Mouse (Mus musculus) frontal cortex, postnatal 14 days (tissue): ENCODE results near the gene Slc22a5.
"Not testable (repeated sequence)": the region's sequence is repeated elsewhere in the genome, so short reads cannot be mapped to it uniquely, and the experiment has no call there.

Experiments
- DNase-seq, 2 experiments: peaks; one replicate each; pipeline ENCODE4 v3.0.0; 2022; ENCODE audit warnings: low spot score in 2 of 2

Gene Slc22a5

GRCm38 (mm10) chr11:53891505-53892451, at the start of gene Slc22a5:
Gene Slc22a5, minus strand, starts transcription at chr11:53891660.
- DNase-seq, result peak; percentile 98

DNA sequence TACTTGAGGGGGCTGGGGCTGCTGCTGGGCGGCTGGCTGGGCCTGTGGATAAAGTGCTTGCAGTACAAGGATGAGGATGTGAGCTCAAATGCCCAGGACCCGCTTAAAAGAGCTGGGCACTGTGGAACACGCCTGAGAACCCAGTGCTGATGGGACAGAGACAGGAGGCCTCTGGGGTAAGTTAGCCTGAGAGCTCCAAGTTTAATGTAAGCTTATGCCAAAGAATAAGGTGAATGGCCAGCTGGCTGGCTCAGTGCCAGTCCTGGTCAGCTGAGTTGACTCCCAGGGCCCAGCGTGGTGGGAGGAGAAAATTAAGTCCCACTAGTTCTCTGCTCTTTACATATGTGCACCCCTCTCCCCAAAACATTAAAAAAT, 40.5 kb upstream of the Slc22a5 start:
- not testable (repeated sequence) for DNase-seq

GRCm38 (mm10) chr11:53931091-53931943, 39.9 kb upstream of the Slc22a5 start:
- peak; percentile 19 to 37 for DNase-seq

- no peak for DNase-seq
These were observed 38.3 kb upstream of the Slc22a5 start for GRCm38 (mm10) chr11:53929741-53930140.

- DNase-seq, result no peak
These were observed 37.1 kb upstream of the Slc22a5 start for GRCm38 (mm10) chr11:53928585-53928984.

DNA sequence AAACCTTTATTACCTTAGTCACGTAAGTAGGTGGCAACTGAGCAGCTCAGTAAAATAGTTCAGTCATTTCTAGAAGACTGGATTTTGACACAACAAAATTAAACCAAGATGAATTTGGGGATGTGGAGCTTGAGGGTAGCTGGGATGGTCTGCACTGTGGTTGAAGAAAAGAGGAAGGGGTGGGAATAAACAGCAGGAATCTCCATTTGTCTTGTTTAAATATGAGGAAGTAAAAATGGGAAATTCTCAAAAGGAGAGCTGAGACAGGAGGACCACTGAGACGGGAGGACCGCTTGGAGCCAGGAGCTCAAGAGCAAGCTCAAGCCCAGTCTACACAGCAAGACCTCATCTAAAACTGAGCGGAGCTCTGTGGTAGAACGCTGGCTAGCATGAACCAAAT, 34.8 kb upstream of the Slc22a5 start:
- no peak for DNase-seq

DNA sequence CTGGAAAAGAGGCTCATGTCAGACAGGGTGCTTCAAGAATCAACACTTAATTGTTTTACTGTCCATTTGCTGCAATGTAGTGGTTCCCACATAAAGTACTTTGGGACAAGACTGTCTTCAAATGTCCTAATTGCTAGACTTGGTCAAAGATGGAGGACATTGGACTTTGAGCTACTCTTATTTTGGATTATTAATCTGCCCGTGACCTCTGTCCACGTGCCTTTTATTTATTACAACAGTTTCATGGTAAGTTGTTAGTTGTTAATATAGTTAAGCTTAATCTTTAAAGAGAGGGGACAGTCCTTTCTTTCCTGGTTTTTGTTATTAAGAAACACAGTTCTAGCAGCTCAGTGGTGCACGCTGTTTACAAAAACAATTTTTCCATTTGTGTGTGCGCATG, 27.4 kb upstream of the Slc22a5 start:
- DNase-seq, result no peak

DNA sequence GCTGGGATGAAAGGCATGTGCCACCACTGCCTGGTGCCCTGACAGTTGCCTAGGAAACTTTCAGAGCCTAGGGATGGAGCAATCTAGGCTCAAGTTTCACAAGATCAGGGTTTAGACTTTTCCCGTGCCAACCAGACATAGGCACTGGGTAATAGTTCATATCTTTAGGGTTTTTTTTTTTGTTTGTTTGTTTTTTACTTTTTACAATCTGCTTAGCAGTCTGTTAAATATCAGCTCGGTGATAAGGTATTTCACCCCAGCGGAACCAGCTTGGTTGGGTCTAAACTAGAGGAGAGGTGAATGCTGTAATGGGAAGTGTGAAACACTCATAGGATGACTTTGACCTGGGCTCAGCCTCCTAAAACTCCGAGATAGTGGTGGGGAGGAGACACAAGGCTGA, 19.6 kb upstream of the Slc22a5 start:
- no peak for DNase-seq

GRCm38 (mm10) chr11:53908686-53909085, 17.2 kb upstream of the Slc22a5 start:
- DNase-seq, result no peak

DNA sequence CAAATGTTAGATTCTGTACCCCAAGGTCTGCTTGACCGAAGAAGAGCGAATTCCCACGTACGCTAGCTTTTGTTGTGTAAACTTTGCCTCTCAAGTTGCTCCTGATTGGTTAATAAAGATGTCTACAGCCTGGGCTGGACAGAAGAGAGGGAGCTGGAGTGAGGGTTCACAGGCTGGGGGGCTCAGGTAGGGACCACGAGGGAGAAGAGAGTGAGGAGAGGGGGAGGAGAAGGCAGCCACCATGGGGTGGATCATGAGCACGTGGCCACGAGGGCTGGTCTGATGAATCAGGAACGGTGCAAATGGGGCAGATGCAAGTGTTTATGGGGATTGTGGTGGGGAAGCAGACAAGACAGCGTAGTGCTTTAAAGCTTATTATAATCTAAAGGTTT, 13.1 kb upstream of the Slc22a5 start:
- DNase-seq, result no peak

DNA sequence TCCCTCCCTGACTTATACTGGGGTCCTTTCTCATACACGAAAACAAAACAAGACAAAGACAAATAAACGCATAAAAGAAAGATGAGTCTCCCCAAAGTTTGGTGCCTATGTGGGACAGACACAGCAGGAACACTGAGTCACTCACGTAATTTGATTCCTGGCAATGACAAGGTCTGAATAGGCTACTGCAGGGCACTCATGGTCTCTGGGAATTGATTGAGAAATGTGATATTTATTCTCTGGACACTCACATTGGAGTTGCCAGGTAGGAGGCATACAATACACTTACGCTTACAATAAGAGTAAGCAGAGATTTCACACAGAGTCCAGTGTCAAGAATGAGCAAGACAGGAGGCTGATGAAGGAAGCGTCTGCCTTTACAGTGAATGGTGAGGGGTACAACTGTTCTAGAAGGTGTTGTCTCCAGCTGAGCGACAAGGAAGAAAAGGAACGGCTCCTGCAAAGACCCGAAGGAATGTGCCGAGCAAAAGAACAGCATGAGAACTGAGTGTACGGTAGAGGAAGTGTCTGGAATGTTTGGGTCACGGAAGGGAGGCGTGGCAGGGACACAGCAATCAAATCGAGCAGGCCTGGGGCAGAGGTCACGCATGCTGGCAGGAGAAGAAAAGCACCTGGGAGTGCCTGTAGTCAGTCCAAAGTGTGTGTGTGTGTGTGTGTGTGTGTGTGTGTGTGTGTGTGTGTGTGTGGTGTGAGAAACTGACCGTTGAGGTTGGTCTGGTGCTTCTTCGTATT, 12.5 kb upstream of the Slc22a5 start:
- DNase-seq, result no peak

GRCm38 (mm10) chr11:53902741-53903140, 11.3 kb upstream of the Slc22a5 start:
- no peak for DNase-seq

- DNase-seq, result no peak
These were observed 9.5 kb upstream of the Slc22a5 start for GRCm38 (mm10) chr11:53900991-53901390.

DNA sequence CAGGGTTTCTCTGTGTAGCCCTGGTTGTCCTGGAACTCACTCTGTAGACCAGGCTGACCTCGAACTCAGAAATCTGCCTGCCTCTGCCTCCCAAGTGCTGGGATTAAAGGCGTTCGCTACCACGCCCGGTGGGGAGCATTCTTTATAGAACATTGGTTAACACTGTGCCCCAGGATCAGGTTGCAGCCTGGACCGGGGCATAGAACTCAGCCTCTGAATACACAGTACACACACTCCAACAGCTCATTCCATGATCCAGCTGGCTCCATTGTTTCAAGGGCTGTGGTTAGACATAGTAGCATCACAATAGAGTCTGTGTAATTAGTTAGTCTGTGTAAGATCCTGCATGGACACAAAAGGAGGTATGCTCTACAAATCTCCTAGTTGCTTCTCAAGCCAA, 8.5 kb upstream of the Slc22a5 start:
- DNase-seq, result no peak

- DNase-seq, result no peak
These were observed 7.5 kb upstream of the Slc22a5 start for GRCm38 (mm10) chr11:53899004-53899403.

GRCm38 (mm10) chr11:53896935-53897334, 5.5 kb upstream of the Slc22a5 start:
- no peak for DNase-seq

DNA sequence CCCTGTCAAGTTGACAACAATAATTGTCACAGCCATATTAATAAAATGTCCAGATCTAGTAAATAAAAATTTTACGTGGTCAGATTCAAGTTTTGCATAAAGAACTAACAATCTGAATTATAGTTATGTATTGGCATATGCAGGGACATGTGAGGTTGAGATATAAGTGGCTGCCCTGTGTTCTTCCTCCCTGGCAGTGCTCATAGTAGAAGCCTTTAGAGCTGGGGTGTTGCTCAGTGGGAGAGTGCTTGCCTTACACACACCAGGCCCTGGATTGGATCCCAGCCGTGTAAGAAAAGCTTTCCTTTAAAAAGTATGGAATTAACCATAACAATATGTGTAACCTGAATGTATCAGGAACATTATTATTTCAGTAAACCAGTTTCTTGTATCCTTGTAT, 2.0 kb upstream of the Slc22a5 start:
- DNase-seq, result no peak

DNA sequence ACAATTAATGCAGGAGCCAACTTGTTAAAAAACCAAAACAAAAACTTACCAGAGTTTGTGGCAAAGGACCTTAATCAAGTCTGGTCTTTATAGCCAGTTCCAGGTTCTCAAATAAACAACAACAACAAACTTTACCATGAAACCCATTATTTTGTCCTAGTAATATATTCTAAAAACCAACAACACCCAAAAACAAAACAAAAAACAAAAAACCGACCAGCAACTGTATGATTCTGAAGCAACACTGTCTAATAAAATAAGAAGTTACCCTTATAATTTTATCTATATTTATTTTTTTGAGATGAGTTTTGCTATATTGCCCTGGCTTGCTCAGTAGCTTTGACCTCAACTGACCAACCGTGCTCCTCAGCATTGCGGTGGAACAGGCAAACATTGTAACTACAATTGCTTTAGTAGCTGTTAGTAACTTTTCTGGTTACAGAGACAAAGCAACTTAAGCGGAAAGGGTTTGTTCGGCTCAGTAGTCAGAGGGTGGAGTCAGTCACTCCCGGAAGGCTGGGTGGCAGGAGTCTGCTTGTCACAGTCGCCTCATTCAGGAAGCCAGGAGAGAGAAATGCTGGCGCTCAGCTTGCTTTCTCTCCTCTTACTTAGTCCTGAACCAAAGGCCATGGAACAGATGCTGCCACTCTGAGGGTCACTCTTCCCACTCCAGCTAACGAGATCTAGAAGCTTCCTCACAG, 1.4 kb upstream of the Slc22a5 start:
- no peak for DNase-seq

DNA sequence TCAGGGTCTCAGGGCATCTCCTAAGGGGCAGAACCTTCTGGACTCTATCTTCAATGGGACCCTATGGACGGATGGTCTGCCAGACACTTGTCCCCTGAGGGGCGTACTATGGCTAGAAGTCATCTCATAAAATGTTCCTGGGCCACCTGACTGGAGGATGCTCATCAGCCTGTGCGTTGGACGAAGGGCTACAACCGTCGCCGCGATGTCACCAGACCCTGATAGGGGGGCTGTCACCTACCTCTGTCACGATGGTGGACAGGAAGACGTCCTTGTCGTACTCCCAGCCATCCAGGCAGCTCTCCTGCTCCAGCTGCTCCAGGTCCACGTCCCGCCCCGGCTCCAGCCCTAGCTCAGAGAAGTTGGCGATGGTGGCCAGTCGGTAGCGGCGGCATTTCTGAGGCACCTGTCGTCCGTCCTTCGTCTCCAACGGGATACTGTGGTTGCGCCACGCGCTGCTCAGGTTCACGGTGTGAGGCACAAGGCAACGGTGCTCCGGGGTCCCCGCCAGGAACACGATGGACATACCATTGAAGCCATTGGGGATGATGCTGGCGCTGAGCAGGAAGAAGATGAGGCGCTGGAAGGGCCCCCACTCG, 455 bp downstream of the Slc22a5 start:
- DNase-seq, result no peak

- no peak for DNase-seq
These were observed 1.2 kb downstream of the Slc22a5 start for GRCm38 (mm10) chr11:53890225-53890624.

DNA sequence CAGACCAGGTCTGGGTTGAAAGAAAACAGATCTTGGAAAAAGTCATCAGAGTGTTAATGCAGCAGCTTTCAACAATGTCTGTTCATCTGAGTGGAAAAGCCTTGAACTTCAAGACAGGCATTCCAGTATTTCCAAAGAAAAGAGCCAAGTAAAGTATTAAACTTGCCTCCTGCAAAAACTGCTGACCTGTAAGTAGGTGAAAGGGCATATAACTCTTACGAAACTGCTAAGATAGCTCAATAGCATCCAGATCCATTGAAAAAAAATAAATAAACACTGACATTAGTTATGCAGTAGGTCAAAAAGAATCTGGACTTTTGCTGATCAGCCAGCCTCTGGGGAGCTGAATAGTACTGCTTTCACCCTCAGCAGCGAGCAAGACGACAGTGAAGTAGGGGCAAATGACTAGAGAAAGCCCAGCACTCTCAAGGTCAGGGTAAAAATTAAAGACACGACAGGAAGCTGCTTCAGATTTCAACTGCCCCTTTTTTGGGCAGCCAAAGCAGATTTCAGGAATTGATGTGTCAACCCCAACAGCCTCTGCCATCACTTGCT, 2.3 kb downstream of the Slc22a5 start:
- DNase-seq, result no peak
